ENCODE assay signal across 22 mouse cellular contexts in the genomic region with DNA sequence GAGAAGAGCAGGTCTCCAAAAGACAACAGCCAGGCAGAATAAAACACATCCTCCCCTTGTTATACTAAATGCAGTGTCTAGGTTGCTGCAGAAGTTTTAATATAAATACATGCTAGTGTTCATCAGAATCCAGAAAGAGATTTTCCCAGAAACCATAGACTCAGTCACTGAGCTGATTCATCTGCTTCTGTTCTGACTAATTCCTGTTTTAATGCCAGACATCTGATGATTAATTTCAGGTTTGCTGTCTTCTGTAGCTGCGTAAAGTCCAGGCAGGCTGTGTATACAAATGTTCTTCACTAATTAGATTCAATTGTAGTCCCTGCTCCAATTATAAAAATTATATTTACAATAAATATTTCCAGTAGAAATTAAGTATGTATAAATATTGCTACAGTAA.
A peak's percentile ranks its signal among the peaks of the same experiment; 100 is the strongest.
DNase-seq lines count a peak whose midpoint lies in the region; TF ChIP-seq lines count a peak whose summit lies in the region.
"Had no signal": no experiment of that assay in that cellular context is flagged by ENCODE, and none has a peak within 500 bp of the region (broad histone marks: within the 10 kb centered on the region; RNA-seq: fewer than 3 reads in every experiment).

No protein-coding gene starts in this region.

- 95% methylated on average over 1 of the region's 1 CpGs for WGBS in heart, adult 2 months

- no peaks in the 10 kb centered on the region for H3K36me3 ChIP-seq in heart, adult 2 months (ENCODE audit: control insufficient read depth, insufficient read depth, low read length)
- H3K36me3 ChIP-seq: embryonic facial prominence, embryonic 13.5 days; embryonic facial prominence, embryonic 15.5 days; forebrain, embryonic 15.5 days; G1E had no signal

- H3K9ac ChIP-seq in heart, adult 2 months (ENCODE audit: low read depth, low read length) = no peak overlapping the region
- H3K9ac ChIP-seq: embryonic facial prominence, embryonic 13.5 days; embryonic facial prominence, embryonic 15.5 days; forebrain, embryonic 13.5 days; forebrain, embryonic 15.5 days; forebrain, postnatal 0 days had no signal

- peak overlapping the region; percentile 57 for H3K27ac ChIP-seq in embryonic fibroblast, embryonic 13.5 days (ENCODE audit: insufficient read depth, low read length)
- no peak overlapping the region for H3K27ac ChIP-seq in heart, adult 2 months
- H3K27ac ChIP-seq: embryonic facial prominence, embryonic 13.5 days; embryonic facial prominence, embryonic 15.5 days; forebrain, embryonic 13.5 days; forebrain, embryonic 15.5 days had no signal

- no peak for TF ChIP-seq EP300 in heart, adult 2 months (IDR thresholded peaks at IDR 0.05; ENCODE audit: insufficient read depth, low read depth, low read length)

- no peak overlapping the region for H3K4me3 ChIP-seq in embryonic fibroblast, embryonic 13.5 days (ENCODE audit: insufficient read depth, low read length)
- H3K4me3 ChIP-seq in heart, adult 2 months = no peak overlapping the region
- H3K4me3 ChIP-seq: embryonic facial prominence, embryonic 13.5 days; embryonic facial prominence, embryonic 15.5 days; forebrain, embryonic 13.5 days; forebrain, embryonic 15.5 days had no signal

- H3K27me3 ChIP-seq in heart, adult 2 months (ENCODE audit: control insufficient read depth, insufficient read depth, low read length) = no peaks in the 10 kb centered on the region
- H3K27me3 ChIP-seq: embryonic facial prominence, embryonic 13.5 days; embryonic facial prominence, embryonic 15.5 days; forebrain, embryonic 13.5 days; forebrain, embryonic 15.5 days had no signal

- TF ChIP-seq POLR2A in embryonic fibroblast, embryonic 13.5 days (IDR thresholded peaks at IDR 0.05; ENCODE audit: low read depth, low read length) = no peak
- TF ChIP-seq POLR2A in heart, adult 2 months (IDR thresholded peaks at IDR 0.05; ENCODE audit: insufficient read depth, low read depth, low read length) = no peak

- no peaks in the 10 kb centered on the region for H3K79me2 ChIP-seq in heart, adult 2 months (replicated peaks; ENCODE audit: control insufficient read depth, insufficient read depth, low read length)

- no peak for TF ChIP-seq CTCF in embryonic fibroblast, embryonic 13.5 days (IDR thresholded peaks at IDR 0.05; ENCODE audit: borderline replicate concordance, insufficient read depth, low read length)
- no peak for TF ChIP-seq CTCF in heart, adult 2 months (IDR thresholded peaks at IDR 0.05)

- peaks cover 3% of the 10 kb centered on the region for H3K4me1 ChIP-seq in embryonic fibroblast, embryonic 13.5 days (ENCODE audit: control insufficient read depth, insufficient read depth, low read length)
- no peaks in the 10 kb centered on the region for H3K4me1 ChIP-seq in heart, adult 2 months (ENCODE audit: control insufficient read depth, insufficient read depth, low read length)
- H3K4me1 ChIP-seq: embryonic facial prominence, embryonic 13.5 days; embryonic facial prominence, embryonic 15.5 days; forebrain, embryonic 13.5 days; forebrain, embryonic 15.5 days had no signal

- peak; percentile 34 for DNase-seq in layer of hippocampus, adult 9-11 months
- no peak for DNase-seq in layer of hippocampus, adult 9-10 months (ENCODE audit: low spot score)
- peak; percentile 22 for DNase-seq in Muller cell, postnatal 12 days (ENCODE audit: inconsistent ontology term)
- no peak for DNase-seq in heart, adult 2 months
- no peak for DNase-seq in urinary bladder, postnatal 36 days (ENCODE audit: low spot score in 2 of 2)
- no peak for DNase-seq in cerebellum, postnatal 36 days
- DNase-seq: adrenal gland, adult 2 months; adrenal gland, postnatal 10 days; adrenal gland, postnatal 25 days; B cell, adult 2 months; cerebellum, adult 11-12 months; cerebellum, adult 2 months; cerebellum, adult 9-11 months; cerebellum, postnatal 25 days; embryo, embryonic 11 days; forebrain, postnatal 0 days had no signal

- intact Hi-C loops in heart, adult 2 months (cut with DNase I) = no loop called here

Comparison
In these comparisons a context has a peak if more than half of its experiments do, and no peak if none do; other contexts are left out.
1. DNase-seq: peak in layer of hippocampus, adult 9-11 months (single experiment) and Muller cell, postnatal 12 days (single experiment); none in layer of hippocampus, adult 9-10 months (single experiment), heart, adult 2 months (0 of 2), urinary bladder, postnatal 36 days (0 of 2) and cerebellum, postnatal 36 days (0 of 2).